Mouse (Mus musculus): ENCODE results near the gene Ergic1.

Ergic1 gene

DNA sequence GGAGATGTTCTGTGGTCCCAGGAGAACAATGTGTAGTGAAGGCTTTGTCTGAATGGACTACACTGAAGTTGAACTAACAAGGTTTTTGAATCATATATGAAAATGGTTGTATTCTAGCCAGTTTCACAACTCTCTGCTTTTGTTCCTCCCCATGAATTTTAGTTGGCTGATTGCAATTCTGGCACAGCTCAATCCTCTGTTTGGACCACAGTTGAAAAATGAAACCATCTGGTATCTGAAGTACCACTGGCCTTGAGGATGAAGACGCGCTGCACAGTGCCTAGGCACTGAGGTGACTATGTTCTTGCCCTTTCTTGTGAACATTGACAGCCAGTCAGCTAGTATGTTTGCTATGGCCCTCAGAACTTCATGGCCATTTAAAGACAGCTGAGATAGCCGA, 133.9 kb downstream of the Ergic1 start:
- no peak for DNase-seq (ENCODE audit: extremely low spot score, low read depth, low spot score)

DNA sequence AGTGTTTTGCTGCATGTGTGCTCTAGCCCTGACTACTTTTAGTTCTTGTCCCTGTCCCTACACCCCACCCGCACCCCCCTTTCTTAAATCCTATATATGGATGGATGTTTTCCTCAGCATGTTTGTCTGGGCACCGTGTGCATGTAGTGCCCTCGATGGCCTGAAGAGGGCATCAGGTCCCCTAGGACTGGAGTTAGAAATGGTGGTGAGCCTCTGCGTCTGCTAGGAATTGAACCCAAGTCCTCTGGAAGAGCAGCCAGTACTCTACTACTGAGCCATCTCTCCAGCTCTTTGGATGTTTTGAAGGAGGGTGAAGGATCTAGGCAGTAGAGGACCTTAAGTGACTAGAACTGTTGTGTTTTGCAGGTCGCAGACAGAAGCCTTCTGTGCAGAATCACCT, 137.6 kb downstream of the Ergic1 start:
- no peak for DNase-seq (ENCODE audit: extremely low spot score, low read depth, low spot score)

DNA sequence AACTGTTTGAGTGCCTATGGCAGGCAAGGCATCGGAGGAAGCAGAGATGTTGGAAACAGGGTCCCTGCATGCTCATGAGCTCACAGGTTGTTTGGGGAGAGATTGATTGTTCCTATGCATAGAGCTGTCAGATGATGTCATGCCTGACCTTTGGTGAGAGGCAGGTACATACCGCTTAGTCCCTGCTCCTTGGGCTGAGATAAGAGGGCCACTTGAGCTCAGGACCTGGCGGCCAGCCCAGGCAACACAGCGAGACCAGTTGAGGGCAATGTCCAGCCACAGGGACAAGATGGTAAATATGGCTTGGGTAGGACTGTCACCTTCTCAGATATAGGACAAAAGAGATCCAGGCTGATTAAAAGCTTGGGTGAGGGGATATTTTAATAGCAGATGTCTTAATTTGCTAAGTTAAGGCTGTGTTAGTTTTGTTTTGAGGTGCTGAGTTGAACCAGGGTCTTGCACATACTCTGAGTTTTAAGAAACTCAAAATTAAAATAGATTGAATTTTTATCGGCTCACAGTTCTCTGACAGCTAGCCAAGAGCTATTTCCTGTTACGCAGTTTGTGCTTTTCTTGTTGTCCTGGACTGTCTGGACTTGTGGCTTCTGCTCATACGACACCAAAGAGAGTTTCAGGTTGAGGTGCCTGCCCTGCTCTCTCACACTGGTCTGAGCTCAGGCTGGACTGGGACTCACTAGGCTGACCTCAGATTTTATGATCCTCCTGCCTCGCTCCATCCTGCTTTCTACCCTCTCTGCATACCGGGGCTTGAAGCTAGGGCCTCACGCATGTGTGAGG, 138.7 kb downstream of the Ergic1 start:
- DNase-seq (ENCODE audit: extremely low spot score, low read depth, low spot score): no peak

GRCm38 (mm10) chr17:26701565-26701964, 140.3 kb downstream of the Ergic1 start:
- DNase-seq (ENCODE audit: extremely low spot score, low read depth, low spot score): no peak

- DNase-seq (ENCODE audit: extremely low spot score, low read depth, low spot score): no peak
These were observed 141.3 kb downstream of the Ergic1 start for GRCm38 (mm10) chr17:26702621-26703020.

- DNase-seq (ENCODE audit: extremely low spot score, low read depth, low spot score): no peak
These were observed 142.4 kb downstream of the Ergic1 start for GRCm38 (mm10) chr17:26703671-26704070.

- no peak for DNase-seq (ENCODE audit: extremely low spot score, low read depth, low spot score)
These were observed 144.4 kb downstream of the Ergic1 start for GRCm38 (mm10) chr17:26705463-26706359.

Measured in hindlimb bud, embryonic 11.5 days (tissue).